Mouse (Mus musculus) brain, embryonic 14.5 days (tissue): ENCODE measurements around the gene Chst15. TPM values are rescaled to one million over a fixed set of nuclear protein-coding genes. Genes with fewer than 3 reads are reported as not detected.

Experiments used
- DNase-seq: peaks from one replicate; pipeline ENCODE4 v3.0.0-alpha.2; 2011; ENCODE audit warnings: low read depth
- CTCF ChIP-seq: fragments of 200-500 bp; IDR thresholded peaks from 2 replicates; pipeline ENCODE4 v1.5.1; 2012; ENCODE audit warnings: inconsistent platforms, mild to moderate bottlenecking, moderate library complexity, borderline replicate concordance; ENCODE audit not compliant: insufficient read depth, insufficient read length; ENCODE audit errors: extremely low read depth
- POLR2A ChIP-seq: fragments of 200-500 bp; IDR thresholded peaks from 2 replicates; pipeline ENCODE4 v1.6.1; 2012; ENCODE audit warnings: mild to moderate bottlenecking, inconsistent platforms, borderline replicate concordance; ENCODE audit not compliant: poor library complexity, insufficient read depth, insufficient read length, severe bottlenecking; ENCODE audit errors: extremely low read depth
- polyA plus RNA-seq: library from polyadenylated mRNA; depleted of rRNA; stranded (reverse); fragments of >200 nt; gene quantifications from 2 replicates; pipeline ENCODE4 v1.2.3, GENCODE M21; 2012

The Chst15 gene
- polyA plus RNA-seq, 1 experiment: 14.4 TPM

DNA sequence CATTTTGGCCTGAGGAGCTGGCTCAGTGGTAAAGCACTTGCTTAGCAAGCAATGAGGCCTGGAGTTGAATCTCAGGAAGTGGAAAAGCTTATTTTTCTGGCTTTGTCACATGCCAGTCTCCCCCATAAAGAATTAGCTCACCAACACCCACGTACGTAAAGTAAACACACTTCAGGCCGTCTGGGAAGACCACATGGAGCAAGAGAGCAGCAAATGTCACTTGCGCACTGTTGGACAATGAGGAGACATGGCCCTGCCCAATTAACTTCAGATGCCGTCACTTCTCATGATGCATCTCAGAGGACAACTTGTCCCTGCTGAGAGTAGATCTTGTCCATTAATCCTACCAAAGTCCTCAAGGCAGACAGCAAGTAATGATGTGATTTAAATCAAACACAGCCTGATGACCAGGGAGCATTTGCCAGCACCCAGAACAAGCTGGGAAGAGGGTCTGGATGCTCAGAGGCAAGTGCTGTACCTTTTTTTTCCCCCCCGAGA, 32.1 kb upstream of the Chst15 start:
- no peak for DNase-seq
- no peak for TF ChIP-seq CTCF
- no peak for TF ChIP-seq POLR2A

DNA sequence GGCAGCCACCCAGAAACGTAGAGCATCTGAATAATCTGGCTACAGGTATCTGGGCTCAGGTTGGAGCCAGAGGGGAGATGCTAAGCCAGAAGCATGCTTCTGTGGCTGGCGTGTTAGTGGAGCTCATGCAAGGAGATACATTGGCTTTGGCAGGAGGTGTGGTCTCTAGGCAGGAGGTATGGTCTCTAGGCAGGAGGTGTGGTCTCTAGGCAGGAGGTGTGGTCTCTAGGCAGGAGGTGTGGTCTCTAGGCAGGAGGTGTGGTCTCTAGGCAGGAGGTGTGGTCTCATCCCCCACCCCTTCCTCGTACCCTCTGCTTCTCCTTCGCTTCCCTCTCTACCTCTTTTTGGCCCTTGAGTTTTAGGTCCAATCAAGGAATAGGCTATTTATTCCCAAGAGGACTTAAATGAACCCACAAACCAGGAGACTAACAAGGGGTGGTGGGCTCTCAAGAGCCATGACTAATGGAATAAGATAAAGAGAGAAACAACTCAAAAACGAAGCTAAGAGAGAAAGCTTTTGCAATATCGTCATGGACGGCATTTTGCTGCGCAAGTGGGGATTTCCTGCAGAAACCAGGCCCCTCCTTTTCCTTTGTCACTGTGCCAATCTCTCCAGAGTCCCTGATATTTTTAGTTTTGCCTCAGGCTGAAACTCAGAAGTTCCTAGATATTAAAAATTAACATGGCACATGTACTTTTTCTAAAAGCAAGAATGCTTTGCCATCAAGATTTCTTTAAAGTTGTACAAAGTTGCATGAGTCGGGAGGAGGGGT, 30.4 kb upstream of the Chst15 start:
- TF ChIP-seq POLR2A (no peak), CTCF (no peak)
- no peak for DNase-seq

DNA sequence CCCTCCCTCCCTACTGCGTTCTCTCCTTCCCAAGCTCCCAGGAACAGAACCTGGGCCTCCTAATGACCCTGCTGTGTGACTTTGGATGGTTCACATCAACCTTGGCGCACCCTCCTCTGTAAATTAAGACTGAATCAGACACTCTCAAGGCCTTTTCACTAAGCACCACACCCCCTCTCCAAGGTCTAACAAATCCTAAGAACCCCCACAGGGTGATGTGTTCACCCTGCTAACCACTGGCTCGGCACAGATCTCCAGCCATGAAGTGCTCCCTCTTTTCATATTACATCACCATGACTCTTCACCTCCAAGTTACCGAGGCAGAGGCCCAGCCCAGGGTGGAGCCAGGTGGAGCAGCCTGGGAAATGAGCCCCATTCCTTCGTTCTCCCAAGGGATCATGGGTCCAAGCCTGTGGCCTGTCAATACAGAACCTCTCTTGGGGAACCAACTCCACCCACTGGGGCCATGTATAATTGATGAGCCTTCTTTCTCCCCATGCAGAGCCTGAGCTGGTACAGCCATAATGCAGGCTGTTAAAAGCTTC, 28.6 kb upstream of the Chst15 start:
- TF ChIP-seq POLR2A (no peak), CTCF (no peak)
- peak; percentile 36 for DNase-seq

DNA sequence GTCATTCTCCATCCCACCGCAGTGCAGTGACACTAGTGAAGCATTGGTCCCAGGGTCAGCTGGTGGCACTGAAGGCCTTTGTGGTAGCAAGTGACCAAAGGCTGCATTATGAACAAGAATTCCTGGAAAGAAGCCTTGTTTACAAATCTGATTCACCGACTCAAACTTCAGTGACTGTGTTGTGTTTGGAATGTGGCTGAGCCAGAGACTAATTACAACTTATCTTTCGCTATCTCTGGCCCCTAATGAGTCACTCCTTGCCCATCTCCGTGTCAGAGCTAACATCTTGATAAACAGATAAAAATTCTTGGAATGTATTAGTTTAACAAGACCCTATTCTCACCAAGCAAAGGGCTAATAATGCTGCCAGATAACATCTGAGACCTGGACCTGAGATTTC, 27.6 kb upstream of the Chst15 start:
- no peak for TF ChIP-seq POLR2A
- TF ChIP-seq CTCF: no peak
- no peak for DNase-seq

DNA sequence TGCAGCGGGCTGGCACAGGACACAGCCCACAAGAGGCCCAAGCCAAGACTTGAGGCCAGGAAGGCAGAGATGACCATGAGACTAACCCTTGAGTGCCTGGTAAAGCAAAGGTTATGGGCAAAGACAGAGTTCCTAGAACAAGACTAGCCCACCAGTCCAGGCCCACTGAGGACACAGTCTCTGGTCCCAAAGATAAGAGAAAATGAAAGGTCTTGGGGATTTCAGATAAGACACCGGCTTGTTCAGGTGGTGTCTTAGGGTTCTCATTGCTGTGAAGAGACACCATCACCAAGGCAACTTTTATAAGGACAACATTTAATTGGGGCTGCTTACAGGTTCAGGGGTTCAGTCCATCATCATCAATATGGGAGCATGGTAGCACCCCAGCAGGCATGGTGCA, 26.9 kb upstream of the Chst15 start:
- no peak for DNase-seq
- TF ChIP-seq CTCF: no peak
- TF ChIP-seq POLR2A: no peak

DNA sequence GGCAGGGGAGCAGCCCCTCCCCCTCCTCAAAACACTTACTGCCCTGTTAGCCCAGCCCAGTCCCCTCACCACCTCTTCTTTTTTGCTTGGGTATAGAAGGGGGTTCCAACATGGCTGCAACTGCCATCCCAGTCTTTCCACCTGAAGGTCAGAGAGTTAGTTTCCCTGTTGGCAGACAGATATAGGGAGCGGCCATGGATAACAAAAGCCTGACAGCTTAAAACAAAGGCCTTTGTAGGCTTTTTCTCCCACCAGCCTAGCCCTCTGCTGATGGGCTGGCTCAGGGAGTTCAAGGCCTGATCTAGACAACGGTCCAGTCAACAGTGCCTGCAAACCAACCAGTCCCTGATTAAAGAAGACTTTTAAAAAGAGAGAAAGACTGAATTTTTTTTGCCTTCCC, 26.1 kb upstream of the Chst15 start:
- DNase-seq: no peak
- TF ChIP-seq POLR2A (no peak), CTCF (no peak)

DNA sequence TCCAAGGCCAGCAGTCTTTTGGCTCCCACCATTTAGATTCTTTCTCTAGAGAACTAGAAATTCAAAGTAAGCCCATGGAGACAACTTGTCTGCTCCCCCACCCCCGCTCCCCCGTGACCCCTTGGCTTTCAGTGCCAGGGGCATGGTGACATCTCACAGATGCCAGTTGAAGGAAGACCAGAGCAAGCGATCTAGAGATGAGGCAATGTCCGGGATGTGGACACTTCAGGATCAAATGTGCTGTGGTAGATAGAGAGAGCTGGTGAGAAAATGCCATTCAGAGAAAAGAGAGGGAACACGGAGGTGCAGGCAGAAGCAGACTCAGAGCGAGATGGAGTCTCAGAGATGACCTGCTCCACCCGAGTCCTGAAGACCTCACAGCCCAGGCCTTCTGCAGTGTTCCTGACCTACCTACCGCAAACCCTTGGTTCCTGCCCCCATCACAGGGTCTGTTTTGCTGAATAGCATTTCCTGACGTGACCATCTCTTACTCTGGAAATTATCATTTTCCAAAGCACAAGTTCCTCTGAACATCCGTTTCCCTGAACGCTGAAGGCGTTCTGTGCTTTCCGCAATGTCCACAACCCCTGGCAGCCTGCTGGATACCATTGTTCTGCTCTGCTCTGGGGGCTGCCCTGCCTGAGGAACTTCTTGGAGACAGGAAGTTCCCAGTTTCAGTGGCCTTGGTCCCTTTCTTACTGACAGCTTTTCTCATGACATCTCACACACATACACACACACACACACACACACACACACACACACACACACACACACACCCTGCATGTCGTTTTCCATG, 22.2 kb upstream of the Chst15 start:
- no peak for DNase-seq
- no peak for TF ChIP-seq CTCF

DNA sequence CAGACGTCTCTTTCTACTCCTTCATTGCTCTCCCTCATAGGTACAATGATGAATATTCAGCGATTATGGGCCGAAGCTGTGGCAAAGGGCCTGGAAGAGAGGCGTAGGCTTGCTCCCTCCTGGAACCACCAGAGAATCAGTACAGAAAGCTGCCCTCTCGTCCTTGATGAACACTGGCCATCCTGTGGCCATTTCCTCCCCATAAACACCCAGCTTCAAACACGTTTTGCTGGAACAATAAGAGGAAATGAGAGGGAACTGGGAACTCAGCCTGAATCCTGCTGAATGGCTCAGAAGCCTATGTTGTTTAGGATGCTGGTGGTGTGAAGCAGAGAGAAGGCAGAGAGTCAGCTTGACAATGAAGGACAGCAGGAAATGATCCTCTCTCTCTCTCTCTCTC, 21.3 kb upstream of the Chst15 start:
- DNase-seq: no peak
- TF ChIP-seq POLR2A (no peak), CTCF (no peak)

DNA sequence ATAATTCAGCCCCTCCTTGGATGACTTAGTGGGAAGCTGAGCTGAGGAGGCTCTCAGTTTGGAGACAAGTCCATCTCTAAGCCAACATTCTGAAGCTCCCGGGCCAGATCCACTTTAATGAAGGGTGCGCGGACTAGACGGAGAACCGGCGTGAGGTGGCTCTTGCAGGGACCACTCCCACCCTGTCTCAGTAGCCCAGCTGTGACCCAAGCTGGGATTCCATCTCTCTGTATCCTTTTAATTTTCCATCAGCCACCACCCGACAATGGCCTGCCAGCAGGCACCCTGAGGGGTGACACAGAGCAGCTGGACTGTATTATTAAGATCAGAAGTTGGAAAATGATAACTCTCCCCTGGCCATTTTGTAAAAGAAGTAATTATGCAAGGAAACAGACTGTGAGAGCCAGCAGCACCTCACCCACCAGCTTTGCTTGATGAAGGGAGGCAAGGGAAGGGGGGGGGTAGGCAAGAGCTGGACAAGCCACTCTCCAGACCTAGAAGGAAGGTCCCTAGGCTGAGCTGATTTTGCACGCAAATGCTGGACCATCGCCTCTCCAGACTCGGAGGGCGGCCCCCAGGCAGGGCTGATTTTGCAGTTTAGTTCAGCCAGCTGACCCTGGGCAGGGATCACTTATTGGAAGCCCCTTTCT, 20.4 kb upstream of the Chst15 start:
- DNase-seq: peak; percentile 31
- TF ChIP-seq CTCF: no peak
- no peak for TF ChIP-seq POLR2A

DNA sequence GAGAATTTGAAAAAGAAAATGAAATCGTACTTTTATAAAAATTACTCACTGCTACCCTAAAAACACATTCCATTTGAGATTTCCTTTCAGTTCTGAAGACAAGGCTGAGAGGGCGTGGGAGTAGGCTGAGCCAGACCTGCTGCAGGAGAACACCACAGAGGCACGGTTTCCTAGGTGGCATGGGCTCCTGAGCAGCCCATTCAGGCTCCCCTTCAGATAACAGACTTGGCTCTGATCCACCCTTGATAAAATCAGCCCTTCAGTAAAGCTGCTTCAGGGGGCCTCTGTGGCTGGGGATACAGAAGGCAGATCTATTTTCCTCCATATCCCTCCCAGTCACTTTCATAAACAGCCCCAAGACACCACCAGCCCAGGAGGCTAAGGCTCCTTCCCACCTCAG, 19.8 kb upstream of the Chst15 start:
- TF ChIP-seq CTCF: no peak
- no peak for TF ChIP-seq POLR2A
- DNase-seq: peak; percentile 57

DNA sequence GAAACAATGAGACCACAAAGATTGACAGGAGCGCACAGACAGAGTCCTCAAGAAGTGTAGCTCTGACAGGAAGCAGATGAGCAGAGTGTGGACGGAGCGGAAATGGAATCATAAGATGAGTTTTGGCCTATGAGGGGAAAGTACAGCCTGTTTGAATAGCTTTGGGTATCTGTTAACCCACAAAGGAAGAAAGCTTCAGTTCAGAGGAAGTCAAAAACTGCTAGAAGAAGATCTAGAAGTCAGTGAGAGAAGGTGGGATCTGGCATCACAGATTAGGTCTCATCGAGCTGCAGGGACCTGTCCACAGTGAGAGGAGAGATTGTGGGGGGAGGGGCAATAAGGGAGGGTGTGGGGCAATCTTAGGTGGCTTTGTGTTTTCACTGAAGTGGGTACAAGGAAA, 18.3 kb upstream of the Chst15 start:
- no peak for DNase-seq

More for the DNA sequence above, 18.3 kb upstream of the Chst15 start:
- TF ChIP-seq POLR2A: no peak
- TF ChIP-seq CTCF: no peak
